Mouse (Mus musculus): ENCODE data around the gene Gm49383.
"Not testable (repeated sequence)": the region's sequence is repeated elsewhere in the genome, so short reads cannot be mapped to it uniquely, and the experiment has no call there.

Gm49383 gene

DNA sequence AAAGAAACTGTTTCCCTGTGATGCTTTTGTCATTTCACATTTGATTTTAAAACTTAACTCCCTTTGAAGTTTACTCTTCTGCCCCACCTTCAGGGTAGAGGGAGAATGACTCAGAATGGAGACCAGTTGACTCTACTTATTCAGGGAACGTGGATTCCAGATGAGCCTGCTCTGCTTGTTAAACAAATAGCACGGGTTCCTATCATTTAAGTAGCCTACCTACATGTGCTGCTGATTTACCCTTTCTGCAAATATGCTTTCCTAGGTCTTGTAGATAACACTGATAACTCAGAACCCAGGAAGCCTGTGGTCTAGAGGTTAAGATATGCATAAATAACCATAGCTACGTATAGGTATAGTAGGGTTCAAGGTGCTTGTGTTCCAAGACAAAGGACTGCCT, 32.0 kb downstream of the Gm49383 start:
- DNase-seq (ENCODE audit: low spot score), result no peak

DNA sequence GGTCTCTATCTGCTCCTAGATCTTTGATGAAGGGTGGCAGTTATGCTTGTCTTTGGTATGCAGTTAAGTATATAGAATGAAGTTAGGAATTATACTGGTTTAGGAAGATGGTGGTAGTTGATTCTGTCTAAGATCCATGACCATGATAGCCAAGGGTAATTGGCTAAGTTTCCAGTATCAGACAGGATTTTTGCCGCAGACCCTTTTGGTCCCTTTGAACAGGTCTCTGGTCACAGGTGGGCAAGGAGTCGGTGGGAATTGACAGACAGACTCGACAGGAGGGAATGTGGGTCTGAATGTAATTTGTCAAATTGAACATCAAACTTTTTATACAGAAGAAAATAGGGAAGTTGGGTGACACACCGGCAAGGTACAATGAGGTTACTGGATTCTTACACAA, 33.3 kb downstream of the Gm49383 start:
- DNase-seq (ENCODE audit: low spot score), result not testable (repeated sequence)

DNA sequence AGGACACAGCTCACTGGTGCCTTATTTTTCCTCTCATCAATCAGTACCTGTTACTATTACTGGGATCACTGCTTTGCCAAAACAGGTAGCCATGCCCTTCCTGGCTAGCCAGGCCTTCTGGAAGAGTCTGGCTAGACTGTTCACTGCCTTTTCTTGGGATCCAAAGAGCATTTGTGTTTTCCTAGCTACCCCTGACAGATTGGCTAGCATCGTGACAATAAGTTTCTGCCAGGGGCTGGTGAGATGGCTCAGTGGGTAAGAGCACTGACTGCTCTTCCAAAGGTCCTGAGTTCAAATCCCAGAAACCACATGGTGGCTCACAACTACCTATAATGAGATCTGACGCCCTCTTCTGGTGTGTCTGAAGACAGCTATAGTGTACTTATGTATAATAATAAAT, 36.2 kb downstream of the Gm49383 start:
- not testable (repeated sequence) for DNase-seq (ENCODE audit: low spot score)

DNA sequence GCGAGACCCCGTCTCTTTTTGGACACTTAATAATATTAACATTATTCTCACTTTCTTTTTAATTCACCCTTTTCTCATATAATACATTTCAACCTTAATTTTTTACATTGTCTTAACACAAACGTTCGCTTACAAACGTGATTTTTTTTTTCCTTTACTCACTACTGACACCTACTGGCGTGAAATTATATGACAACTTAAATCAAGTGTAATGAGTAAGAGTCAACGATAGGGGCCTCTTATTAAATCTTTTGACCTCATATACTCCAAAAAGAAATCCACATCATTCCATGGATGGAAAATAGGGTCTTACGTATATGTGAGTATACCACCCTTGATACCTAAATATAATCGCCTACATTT, 37.3 kb downstream of the Gm49383 start:
- DNase-seq (ENCODE audit: low spot score), result no peak

DNA sequence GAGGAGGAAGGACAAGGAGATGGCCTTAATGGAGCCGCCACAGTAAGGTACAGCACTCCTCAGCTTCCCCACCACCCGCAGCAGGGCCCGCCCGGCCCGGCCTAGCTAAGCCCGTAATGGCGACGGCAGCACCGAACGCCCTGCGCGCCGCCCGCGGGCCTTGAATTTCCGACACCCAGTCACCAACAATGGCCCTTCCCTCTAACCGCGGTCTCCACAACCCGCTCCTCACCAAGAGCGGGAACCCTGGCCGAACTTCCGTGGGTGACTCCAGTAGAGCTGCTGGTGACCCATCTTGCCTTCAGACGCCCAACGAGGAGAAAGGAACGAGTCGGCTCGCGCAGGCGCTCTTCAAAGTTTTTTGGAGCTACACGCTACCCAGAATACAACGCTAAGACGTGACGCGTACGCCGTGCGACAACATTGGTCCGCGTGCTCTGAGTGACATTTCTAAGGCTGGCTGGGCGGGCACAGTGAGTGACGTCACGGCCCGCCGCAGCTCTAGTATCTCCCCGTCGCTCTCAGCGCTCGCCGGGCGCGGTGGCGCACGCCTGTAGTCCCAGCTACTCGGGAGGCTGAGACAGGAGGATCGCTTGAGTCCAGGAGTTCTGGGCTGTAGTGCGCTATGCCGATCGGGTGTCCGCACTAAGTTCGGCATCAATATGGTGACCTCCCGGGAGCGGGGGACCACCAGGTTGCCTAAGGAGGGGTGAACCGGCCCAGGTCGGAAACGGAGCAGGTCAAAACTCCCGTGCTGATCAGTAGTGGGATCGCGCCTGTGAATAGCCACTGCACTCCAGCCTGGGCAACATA, 37.9 kb downstream of the Gm49383 start, which contains the start of gene Rps29:
Gene Rps29 (minus strand): TSS at position 422 of the 813 bp plus-strand sequence.
- peak; percentile 96 for DNase-seq (ENCODE audit: low spot score)

DNA sequence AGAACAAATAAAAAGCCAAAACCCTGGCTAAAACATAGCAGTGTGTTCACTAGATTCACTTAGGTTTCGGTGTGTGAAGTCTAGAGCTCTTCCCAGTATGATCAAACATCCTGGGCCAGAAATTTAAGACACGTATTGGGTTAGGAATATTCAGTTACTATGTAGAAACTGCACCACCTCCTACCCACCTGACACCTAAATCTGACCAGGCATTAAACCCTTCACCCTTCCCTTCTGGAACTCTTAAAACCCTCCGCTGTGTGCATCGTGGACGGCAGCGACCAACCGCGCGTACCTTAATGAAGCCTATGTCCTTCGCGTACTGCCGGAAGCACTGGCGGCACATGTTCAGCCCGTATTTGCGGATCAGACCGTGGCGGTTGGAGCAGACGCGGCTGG, 38.5 kb downstream of the Gm49383 start:
- no peak for DNase-seq (ENCODE audit: low spot score)

DNA sequence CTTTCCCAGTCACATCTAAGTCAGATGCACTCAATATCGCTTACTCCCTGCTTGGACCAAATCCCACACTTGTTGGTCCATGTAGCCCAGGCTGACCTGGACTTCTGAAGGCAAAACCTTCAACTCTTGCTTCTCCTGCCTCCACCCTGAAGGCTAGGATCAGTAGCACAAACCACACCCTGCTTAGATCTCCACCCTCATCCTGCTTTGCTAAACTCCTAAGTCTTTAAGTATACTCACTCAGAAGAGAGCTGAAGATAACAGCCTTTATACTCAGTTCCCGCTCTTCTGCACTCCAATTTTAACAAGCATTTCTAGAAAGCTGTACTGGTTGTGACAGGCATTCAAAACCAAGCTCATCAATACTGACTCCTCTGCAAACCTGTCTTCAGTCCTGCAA, 39.8 kb downstream of the Gm49383 start:
- no peak for DNase-seq (ENCODE audit: low spot score)

DNA sequence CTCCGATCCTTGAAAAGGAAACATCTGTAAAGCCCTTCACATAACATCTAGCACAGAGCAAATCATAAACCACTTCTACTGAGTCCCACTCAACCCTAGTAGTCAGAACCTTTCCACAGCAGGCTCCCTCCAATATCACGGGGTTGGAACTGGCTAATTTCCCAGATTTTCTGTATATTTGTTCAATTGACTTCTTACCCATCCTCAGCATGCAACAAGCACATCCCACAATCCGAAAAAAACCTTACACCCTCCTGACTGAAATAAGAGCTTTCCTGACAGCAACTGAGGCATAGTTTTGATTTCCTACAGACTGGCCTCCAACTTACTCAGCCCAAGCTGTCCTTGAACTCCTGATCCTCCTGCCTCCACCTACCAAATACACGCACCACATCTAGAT, 40.5 kb downstream of the Gm49383 start:
- no peak for DNase-seq (ENCODE audit: low spot score)

DNA sequence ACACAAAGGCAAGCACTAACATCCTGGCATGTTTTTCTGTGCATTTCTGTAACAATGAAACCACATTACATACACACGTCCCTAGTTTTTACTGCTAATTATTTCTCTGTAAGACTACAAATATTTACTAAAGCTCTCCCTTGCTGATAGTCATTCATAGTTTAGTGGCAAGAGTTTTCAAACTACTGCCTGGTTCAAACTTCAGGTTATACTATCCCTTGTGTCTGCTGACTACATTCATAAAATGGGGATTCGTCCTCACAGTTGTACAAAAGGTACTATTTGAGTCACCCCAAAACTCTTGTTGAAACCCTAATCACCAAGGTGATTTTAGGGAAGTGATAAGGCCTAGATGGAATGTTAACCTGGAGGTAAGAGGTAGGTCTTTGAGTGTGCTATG, 41.0 kb downstream of the Gm49383 start:
- no peak for DNase-seq (ENCODE audit: low spot score)

DNA sequence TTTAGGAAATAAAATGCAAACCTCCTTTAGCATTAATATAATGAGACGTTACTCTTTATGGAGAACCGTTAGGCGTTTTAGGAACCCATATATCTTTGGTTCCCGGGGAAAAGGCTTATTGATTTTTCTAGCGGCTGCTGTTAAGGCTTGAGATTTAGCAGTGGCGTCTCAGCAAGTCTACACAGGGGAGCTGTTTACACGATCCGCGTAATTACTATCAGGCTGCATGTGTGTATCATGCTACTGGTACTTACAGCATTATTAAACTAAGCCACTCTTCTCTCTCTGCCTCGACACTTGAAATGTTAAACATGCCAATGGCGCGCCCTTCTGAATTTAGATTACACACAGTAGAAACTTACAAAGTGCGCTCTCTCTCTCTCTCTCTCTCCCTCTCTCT, 46.9 kb downstream of the Gm49383 start:
- DNase-seq (ENCODE audit: low spot score), result no peak

DNA sequence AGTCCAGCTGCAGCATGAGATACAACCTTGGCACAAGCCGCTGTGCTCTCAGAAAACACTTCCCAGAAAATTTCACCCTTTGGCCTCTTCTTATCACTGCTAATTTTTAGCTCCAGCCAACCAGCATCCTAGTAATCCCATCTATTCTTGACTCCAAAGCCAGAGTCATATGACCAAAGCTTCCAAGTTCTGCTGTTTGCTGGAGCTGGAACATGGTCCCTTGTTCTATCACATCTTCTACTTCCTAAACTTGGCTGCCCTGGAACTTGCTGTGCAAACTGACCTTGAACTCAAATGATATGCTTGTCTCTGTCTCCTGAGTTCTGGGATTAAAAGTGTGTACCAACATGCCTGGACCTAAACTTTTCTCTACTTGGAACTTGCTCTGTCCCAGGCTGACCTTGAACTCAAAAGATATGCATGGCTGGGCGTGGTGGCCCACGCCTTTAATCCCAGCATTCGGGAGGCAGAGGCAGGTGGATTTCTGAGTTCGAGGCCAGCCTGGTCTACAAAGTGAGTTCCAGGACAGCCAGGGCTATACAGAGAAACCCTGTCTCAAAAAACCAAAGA, 49.7 kb downstream of the Gm49383 start:
- DNase-seq (ENCODE audit: low spot score), result no peak

DNA sequence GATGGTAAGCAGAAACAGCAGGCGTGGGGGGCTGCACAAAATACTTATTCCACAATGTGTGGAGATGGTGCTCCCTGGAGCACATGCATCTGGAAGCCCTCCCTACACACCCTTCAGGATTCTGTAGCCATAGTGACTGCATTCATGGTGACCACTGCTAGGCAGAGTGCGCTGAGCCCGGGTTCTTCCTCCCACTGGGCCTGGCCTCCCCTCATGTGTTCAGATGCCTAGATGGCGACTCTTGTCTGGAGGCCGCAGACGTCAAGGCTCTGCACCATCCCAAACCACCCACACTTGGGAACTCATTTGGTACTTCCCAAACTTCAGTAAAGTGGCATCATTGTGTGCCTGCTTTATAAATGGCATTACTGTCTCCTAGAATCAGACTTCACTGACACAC, 53.4 kb downstream of the Gm49383 start:
- DNase-seq (ENCODE audit: low spot score), result no peak

DNA sequence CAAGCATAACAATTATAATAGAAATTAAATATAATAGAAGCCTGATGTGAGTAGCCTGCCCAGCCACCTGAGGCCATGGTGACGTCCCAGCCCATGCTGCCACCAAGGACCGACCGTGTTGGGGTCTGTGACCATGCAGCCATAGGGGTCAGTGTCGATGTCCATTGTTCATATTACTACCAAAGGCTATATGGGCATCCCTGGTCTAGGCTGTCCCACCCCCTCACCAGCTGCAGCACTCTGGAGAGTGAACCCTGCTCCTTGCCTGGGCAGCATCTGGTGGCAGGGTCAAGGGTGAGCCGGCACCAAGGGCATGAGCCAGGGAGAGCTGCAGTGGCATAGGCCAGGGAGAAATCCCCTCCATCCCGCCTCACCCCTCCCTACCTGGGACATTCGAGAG, 57.1 kb downstream of the Gm49383 start:
- no peak for DNase-seq (ENCODE audit: low spot score)

DNA sequence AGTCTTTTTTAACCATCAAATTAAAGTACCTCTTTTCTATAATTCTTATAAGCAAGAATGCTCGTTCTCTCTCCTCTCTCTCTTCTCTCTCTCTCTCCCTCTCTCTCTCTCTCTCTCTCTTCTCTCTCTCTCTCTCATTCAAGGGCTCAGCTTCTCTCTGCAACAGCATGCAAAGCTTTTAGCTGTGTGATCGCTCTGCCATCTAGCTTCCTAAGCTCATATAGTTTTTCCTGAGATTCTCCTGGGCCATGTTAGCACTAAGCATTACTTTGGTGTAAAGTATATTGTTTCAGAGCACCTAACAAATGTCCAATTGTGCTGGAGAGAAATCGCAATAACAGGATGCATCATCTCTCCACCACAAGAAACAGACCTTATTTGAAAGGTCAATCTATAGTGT, 57.7 kb downstream of the Gm49383 start:
- no peak for DNase-seq (ENCODE audit: low spot score)
